Mouse (Mus musculus) liver (tissue): ENCODE data around the gene Mfsd2a.
A peak's percentile ranks its signal among the peaks of the same experiment; 100 is the strongest.

Experiments
- DNase-seq: peaks from one replicate; pipeline ENCODE4 v3.0.0-alpha.2; 2020; ENCODE audit warnings: mixed read lengths

The Mfsd2a gene

DNA sequence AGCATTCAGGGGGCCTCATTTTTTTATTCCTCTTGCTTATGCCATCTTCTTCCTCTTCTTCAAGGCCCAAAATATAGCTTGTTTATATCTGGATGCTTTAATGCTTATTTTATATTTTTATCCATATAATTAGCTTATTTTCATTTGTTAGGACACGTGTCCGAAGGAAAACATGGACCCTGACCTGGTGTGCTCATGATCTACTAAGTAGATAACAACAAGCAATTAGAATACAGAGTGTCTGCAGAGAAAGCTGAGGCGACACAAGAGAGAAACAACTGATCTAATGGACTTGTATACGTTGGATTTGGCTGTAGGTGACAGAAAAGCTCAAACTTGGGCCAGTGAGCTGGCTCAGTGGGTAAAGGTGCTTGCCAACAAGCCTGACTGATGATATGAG, 15.9 kb upstream of the Mfsd2a start:
- no peak for DNase-seq

DNA sequence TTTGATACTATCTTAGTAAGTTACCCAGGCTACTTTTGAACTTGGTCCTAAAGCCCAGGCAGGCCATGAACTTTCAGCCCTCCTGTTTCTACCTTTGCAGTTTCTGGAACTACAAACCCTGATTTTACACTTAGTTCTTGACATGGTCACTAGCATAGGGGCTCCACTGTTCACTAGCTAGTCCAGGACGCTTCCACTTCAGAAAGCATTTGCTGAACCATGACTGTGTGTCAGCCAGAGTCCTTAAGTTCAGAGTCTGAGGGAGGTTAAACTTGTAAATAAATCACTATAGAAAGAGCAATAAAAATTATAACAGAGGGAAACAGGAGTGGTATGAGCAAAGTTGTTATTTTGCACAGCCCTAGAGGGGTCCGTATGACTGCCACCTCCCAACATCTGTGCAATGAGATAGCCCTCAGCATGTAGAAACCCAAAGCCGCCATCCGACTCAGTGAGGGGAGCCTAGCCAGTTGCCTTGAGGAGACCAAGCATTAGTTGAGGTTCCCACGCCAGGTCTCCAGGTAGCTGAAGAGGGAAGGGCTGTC, 14.1 kb upstream of the Mfsd2a start:
- no peak for DNase-seq

DNA sequence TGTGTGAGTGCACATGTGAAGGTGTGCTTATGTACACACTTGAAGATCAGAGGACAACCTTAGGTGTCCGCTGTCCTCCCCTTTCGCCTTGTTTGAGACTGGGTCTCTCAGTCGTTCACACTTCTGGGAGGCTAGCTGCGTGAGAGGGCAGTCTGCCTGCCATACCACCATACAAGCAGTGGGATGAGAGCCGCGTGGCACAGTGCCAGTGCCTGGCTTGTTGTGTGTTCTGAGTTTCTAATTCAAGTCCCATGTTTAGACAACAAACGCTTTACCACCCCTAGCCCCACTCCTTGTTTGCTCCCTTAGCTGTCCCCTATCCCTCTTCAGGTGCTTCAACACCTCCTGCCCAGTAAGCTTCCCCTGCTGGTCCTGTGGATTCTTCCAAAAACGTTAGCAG, 11.1 kb upstream of the Mfsd2a start:
- DNase-seq: no peak

DNA sequence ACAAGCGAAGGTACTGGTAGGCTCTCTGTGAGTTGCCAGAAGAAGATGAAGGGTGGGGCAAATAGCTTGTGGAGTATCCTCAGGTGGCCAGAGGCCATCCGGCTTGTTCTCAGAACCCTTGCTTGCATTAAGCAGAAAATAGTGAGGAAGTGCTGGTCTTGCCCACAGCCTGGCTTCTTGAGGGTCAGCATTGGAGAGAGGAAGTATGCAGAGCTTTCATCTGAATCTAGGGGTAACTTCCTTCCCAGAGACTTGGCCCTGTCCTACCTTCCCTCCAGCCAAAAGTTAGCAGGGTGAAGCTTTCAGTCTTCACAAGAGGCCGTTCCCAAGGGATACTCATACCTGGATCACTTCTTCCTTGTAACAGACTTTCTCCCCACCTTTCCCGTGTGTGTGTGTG, 10.7 kb upstream of the Mfsd2a start:
- DNase-seq: no peak

DNA sequence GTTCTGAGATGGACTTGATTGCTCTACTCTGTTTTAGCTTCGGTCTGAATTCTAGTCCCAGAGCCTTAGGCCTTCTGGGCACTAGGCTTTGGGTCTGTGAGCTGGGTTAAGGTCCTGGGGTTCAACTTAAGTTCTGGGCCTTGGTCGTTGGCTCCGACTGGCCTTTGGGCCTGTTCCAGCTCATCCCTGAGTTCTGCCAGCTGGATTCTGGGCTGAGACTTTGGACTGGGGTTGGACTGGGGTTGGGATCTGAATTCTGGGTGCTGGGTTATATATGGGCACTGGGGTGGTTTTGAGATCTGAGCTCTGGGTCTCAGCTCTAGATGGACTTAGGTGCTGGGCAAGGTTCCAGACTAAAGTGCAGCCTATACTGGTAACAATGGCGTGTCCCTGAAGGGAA, 10.2 kb upstream of the Mfsd2a start:
- no peak for DNase-seq

DNA sequence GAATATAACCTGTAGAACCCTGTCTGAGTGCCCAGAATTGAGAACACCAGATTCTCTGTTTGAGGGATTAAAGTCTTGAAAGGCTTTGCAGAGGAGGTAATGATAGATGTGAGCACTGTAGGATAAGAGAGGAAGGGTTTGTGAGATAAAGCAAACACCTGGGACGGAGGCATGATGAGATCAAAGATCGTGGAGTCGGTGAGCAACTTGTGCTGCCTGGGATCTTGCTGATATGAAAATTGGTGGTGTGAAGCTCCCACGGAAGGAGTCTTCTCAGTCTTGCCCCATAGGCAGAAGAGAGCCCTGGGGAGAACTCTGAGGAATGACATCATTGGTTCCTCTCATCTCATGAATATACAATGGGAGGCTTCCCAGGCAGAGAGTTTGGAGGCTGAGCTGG, 7.1 kb upstream of the Mfsd2a start:
- no peak for DNase-seq

DNA sequence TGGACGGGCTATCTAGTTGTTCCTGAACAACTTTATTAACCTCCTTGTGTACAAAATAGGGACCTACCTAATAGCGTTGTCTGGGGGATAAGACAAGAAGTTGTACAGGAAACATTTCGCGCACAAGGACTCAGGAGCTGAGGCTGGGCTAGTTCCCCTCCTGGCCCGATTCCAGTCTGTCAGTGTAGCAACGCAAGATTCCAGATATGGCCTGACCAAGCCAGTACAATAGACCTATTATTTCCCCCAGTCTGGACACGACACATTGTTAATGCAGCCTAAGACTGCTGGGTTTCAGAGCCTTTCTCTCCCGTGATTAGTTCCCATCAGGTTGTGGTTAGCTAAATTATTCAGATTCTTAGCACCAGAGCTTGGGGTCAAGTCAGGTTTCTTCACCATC, 1.8 kb upstream of the Mfsd2a start:
- DNase-seq: no peak

DNA sequence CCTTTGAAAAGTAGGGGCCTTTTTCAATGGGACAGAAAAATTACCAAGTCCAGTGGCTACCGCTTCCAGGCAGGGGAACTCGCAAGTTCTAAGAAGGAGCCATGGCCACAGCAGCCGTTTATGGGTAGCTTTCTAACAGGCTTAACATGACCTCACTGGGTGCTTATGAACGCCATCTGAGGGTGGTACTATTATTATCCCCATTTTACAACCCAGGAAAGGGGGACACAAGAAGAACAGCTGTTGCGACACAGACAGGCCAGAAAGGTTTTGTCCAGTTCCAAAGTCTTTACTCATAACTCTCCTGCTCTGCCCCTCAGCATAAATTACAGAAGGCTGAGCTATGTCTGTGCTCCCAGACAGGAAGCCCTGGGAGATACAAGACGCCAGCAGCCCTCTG, 601 bp upstream of the Mfsd2a start:
- no peak for DNase-seq

DNA sequence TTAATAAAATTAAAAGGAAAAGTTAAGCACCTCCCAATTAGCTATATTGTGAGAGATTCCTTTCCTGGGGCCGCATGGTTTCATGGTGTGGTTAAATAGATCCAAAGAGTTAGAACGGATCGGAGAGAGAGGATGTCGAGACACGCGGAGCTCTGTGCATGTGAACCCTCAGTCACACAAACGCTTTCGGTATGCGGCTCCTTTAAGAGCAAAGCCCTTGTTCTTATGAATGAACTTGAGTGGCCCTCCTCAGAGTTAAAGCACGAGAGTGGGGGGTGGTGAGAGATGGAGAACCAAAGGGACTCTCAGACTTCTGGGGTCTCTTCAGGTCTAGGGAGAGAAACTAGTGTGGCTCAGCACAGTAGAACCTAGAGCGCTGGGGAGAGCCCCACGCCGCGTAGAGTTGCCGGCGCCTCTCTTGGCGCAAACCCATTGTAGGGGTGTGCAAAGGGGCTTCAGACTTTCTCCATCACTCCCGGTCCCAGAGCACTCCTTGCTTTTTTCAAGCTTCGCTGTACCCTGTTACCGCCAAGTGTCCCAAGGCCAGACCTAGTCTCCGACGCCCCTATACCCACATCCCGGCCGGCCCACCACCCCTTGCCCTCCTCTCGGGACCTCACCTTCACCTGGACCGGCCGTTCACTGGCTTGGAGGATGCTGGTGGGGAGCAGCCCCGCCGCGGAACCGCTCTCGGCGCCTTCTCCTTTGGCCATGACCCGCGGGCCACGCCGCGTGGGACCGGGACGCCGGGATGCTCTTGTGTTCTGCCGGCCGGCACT, 478 bp downstream of the Mfsd2a start:
- DNase-seq: no peak

DNA sequence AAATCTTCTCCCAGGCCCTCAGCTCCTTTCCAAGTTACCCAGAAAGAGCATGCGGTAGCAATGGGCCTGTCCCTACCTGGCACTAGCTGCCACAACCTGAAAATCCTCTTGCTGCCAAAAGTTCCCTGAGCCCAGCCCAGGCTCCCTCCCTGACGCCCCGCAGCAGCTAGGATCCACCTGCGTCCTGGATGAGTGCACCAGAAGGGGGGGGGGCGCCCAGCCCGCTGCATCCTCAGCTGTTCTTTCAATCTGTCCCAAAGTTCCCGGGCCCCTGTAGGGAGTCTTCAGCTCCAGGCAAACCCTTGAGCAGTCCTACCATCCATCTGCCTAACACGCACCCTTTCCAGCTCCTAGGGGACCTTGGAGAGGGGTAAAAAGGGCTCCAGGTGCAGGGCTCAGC, 1.2 kb downstream of the Mfsd2a start:
- DNase-seq: no peak

DNA sequence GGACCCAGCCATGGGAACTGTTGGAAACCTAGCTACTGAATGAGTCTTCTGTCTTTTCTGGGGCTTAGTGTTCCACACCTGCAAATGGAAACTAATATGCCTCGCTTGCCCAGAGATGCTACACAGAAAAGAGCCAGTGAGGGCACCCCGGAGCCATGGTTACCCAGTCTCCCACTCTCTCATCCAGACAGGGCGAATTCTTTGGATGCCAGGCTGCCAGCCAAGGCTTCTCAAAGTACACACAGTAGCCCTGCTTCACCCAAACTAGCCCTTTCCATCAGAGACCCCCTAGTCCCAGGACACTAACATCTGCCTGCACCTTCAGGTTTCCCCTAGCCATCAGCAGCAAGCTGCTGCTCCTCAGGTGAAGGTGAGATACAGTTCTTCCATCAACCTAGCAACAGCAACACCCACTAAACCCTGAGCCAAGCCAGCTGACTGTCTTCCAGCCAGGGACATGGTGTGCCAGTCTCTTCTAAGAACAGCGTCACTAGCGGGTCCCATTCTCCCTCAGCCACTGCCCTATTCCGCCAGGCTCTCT, 2.4 kb downstream of the Mfsd2a start:
- DNase-seq: no peak

DNA sequence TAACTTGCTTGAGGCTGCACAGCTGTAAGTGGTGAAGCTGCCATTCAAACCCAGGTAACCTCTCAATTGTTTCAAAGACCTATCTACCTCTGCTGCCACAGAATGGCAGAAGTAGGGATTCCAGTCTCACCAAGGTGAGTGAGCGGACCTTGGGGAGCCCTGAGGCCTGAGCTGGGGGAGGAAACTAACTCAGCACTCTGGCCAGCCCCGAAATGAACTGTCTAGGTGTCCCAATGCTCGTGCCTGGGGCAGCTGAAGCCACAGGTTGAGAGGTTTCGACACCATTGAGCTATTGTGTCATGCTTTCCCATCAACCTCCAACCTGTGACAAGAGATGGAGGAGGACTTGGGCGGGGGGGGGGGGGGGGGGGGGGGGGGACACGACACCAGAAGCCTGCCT, 4.7 kb downstream of the Mfsd2a start:
- no peak for DNase-seq

DNA sequence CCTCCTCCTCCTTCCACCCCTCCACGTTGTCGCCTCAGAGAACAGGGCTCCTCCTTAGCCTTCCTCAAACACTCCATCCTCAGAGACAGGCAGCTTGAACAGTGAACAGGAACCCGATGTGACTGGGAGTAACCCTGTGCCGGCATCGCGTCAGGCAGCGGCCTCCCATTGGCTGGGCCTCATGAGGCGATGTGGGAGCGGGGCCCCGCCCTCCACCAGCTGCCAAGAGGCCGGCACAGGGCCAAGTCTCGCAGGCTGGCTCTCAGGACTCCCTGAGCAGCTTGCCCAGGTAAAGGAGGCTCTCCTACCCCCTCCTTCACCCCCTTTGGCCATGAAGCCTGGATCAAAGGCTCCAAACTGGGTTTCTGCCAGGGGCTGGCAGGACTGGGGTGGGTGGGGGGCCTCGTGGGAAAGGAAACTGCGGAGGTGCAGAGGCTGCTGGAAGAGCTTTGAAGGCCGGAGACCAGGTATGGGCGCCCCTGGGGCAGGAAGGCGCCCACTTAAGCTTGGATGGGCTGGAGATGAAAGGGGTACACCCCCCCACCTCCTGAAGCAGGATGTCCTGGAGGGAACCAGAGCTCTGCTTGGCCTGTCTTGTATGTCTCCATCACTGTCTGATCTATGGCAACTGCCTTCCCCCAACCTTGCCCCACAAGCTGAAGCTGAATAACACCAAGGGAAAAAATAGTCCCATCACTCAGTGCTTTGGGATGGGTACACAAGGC, 5.4 kb downstream of the Mfsd2a start:
- DNase-seq: peak; percentile 91

DNA sequence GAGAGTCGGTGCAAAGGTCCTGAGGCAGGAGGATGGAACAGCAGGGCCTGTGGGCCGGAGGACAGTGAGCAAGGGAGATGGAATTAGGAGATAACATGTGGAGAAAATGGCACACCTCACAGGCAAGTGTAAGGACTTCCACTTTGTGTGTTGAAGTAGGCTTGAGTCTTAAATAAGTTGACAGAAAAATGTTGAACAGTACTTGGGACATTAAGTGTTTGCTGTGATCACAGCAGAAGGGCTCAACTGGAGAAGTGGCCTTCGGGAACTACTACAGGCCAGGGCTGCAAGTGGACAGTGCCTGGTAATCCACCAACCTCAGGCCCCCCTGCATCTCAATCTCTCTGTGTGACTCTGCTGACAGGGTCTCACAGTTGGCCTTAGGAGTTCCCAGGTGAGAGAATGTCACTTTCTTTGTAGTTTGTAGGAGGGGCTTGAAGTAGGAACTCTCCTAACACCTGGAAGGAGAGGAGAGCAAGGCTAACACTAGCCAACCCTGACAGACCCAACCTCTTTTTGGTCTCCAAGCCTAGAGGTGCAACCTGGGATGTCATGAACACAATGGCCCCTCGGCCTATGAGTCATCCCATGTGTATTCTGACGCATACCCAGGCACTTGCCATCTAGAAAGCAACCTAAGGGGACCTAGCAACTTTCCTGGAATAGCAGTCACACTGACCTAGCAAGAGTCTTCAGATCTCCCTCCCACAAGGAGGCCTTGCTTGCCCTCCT, 6.1 kb downstream of the Mfsd2a start:
- no peak for DNase-seq

DNA sequence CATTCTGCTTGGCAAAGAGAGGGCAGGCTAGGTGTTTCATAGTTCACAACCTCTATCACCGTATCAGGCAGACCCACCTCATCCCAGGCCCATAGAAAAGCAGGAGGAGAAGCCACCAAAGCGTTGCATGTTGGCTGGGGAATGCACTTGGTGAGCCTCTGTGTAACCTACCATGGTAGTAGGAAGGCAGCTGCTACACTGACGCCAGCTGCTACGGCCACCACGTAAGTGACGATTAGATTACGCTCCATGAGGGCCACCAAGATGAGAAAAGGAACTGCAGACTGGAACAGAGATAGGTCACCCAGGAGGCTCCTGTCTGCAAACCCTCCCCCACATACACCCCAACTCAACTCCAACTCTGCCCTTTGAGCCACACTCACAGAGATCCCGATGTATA, 11.9 kb downstream of the Mfsd2a start:
- DNase-seq: no peak

DNA sequence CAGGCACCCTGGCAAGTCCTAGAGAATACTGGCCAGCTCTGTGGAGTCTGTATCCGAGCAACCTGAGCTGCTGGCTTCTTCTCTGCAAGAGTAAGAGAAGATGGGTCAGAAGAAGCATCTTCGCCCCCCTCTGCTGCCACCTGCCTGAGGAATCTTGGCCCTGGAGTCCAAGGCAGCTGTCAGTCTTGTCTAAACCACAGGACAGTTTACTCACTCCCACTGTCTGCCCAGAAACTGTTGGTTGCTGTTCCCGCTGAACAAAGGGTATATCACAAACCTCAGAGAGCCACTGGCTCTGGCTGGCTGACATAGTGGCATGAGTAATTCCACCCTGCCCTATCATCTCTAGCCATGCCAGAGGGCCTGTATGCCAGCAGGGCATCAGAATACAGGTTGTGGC, 13.8 kb downstream of the Mfsd2a start:
- DNase-seq: no peak

DNA sequence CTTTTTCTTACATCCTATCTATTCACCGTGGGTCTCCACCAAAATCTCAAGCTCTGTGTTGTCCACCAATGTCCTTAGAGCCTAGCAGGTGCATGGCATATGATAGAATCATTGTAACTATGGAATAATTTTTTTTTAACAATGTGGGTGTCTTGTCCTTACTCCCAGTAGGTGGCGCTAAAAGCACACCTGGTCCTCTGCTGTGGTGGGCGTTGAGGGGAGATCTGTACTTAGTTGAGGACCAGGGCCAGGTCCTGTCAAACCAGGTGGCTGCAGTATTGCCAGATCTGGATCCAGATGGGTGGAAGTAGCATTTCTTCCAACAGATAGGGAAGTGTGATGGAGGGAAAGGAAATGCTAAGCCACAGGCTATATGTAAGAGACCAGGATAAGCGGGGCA, 16.6 kb downstream of the Mfsd2a start:
- no peak for DNase-seq

DNA sequence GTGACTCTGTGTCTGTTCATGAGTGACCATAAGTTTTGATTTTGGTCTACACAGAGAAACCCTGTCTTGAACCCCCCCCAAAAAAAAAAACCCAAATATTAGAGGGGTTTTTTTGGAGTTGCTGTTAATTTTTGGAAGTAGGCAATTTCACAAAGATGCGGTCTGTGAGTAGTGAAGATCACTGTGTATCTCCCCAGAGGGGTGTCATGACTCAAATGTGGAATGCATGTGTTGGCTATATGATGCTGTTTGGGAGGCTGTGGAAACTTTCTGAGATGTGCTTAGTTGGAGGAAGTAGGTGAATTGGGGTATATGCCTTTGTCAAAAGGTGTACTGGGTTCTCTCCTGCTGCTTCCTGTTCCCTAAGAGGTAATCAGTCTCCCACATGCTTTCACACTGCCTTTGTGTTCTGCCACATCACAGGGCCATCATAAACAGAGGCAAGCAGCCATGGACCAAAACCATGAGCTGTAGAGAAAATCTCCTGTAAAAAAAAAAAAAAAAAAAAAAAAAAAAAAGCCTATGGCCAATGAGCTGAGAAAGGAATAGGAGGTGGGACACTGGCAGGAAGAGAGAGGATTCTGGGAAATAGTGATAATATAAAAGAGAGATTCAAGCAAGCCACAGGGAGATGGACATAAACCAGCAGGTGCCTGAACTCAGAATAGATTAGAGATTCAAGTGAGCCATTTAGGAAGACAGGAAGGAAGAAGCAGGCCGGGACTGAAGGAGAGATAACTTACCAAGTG, 21.8 kb downstream of the Mfsd2a start:
- DNase-seq: no peak

DNA sequence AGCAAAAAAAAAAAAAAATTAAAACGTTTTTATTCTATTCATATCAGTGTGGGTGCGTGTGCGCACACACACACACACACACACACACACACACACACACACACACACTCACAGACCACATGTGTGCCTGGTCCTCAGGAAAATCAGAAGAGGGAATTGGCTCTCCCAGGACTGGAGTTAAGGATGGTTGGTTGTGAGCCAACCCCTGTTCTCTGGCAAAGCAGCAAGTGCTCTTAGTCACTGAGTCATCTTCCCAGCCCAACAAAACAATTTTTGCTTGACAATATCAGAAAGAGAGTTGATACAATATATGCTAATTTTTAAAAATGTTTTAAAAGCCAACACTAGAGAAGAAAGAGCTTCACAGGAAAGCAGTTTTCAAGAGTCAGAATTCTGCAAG, 23.5 kb downstream of the Mfsd2a start:
- DNase-seq: no peak

DNA sequence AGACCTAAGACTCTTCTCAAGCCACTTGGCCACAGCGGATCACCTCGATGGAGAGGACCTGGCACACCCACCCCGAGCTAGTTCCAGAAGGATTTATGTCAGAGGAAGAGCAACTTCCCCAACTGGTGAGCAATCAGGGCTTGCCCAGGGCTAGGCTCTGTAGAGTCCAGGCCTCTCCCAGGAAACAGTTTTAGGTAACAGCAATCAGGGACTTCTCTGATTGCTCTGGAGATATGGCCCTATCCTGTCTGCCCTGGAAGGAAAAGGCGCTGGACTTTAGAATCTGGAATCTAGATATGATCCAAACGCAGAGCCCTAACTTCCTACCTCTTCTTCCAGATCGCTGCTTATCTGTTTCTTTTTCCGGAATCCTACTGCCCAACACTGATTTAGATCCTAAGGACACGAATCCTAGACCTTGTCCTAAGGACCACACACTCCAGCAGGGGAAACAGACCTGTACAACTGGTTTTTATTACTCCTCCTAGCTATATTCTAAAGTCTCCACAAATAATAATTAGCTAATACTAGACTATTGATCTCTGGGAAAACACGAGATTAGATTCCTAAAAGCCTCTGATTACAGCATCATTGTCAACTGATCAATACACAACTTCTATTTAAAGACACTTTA, 25.4 kb downstream of the Mfsd2a start:
- DNase-seq: no peak

DNA sequence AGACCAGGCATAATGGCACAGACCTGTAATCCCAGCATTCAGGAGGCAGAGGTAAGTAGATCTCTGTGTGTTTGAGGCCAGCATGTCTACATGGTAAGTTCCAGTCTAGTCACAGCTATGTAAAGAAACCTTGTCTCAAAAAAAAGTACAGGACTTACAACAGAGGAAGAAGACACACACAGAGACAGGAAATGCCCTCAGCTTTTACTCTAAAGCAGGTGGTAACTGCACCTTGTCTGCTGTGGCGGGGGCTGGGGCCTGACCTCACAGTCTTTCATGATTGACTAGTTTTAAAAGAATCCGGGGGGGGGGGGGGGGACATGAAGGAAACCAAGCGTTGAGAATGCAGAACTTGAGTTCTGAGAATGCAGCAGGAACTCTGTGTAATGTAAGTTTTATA, 27.1 kb downstream of the Mfsd2a start:
- no peak for DNase-seq

DNA sequence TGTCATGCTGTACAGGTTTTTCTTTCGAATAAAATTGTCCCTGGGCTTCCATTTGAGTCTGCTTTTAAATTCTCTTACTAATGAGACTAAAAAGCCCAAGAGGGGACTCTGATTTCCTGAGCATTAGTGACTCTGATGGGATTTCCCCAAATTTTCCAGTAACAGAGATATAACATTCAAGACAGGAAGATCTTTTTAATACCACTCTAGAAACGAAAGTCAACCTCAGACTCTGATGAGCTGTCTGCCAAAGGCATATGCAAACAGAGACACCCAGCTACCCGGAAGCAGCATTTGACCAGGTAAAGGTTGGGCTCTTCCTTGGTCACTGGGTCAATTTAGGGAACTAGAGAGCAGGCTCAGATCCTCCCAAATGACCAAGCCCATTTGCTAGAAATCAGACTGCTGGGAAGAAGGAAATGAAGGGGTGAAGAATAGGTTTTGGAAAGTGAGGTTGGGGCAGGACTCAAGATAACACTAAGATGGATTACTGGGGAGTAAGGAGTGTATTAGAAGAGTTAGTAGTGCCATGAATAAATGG, 27.9 kb downstream of the Mfsd2a start:
- DNase-seq: no peak
